Mouse (Mus musculus): ENCODE results near the gene Pmm1. TPM values are rescaled to one million over a fixed set of nuclear protein-coding genes. Genes with fewer than 3 reads are reported as not detected.

Gene Pmm1
- polyA plus RNA-seq, 1 experiment from 2014 or later = 19.6 TPM

DNA sequence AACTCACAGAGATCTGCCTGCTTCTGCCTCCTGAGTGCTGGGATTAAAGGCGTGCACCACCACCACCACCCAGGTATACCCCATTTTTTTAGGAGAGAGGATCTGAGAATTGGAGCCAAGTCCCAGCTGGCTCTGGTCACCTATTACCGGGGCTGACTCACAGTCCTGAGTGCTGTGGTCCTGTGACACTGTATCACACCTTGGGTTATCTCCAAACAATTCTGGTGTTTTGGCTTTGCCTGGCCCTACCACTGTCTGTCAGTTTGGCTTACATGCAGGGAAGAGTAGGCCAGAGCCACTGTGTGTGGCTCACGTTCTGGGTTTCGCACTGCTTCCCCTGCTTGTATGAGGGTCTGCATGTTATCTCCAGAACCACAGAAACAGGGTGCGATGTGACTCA, 20.5 kb downstream of the Pmm1 start:
- peaks cover 6% of the 10 kb centered on the region; the same call in 1 of the 2 replicates for H3K27me3 ChIP-seq (replicated peaks)
- no peak overlapping the region for H3K4me2 ChIP-seq
- ATAC-seq (ENCODE audit: insufficient number of reproducible peaks, low FRiP score) = no peak
- H3K27ac ChIP-seq (ENCODE audit: poor library complexity, severe bottlenecking) = no peak overlapping the region
- no peaks in the 10 kb centered on the region for H3K36me3 ChIP-seq
- no peak overlapping the region for H3K9ac ChIP-seq
- no peak overlapping the region for H3K4me3 ChIP-seq
- peaks cover 34% of the 10 kb centered on the region for H3K4me1 ChIP-seq (replicated peaks)
- no peaks in the 10 kb centered on the region for H3K9me3 ChIP-seq (replicated peaks)
- 81% methylated on average over 5 of the region's 5 CpGs for WGBS

DNA sequence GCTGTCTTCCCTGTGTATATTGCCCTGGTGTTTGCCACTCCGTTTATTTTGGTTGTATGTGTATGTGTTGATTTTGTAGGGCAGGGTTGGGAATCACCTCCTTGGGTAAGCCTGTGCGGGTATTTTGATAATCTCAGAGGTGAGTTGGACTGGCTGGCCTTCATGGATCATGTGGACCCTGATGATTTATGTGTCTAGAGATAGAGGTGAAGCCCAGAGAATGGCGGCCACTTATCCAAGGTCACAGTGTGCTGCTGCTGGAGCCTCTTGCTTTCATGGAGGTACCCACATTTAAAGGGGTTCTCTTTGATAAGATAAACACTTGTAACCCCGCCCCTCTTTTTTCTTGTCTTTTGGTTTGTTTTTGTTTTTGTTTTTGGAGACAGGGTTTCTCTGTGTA, 21.0 kb downstream of the Pmm1 start:
- Histone ChIP-seq H3K4me2 (no peak overlapping the region), H3K27ac (ENCODE audit: poor library complexity, severe bottlenecking) (no peak overlapping the region), H3K36me3 (no peaks in the 10 kb centered on the region), H3K4me1 (replicated peaks) (peaks cover 34% of the 10 kb centered on the region), H3K27me3 (replicated peaks) (peaks cover 6% of the 10 kb centered on the region; the same call in 1 of the 2 replicates), H3K4me3 (no peak overlapping the region), H3K9me3 (replicated peaks) (no peaks in the 10 kb centered on the region), H3K9ac (no peak overlapping the region)
- no peak for ATAC-seq (ENCODE audit: insufficient number of reproducible peaks, low FRiP score)
- WGBS = 70% methylated on average over 4 of the region's 4 CpGs

DNA sequence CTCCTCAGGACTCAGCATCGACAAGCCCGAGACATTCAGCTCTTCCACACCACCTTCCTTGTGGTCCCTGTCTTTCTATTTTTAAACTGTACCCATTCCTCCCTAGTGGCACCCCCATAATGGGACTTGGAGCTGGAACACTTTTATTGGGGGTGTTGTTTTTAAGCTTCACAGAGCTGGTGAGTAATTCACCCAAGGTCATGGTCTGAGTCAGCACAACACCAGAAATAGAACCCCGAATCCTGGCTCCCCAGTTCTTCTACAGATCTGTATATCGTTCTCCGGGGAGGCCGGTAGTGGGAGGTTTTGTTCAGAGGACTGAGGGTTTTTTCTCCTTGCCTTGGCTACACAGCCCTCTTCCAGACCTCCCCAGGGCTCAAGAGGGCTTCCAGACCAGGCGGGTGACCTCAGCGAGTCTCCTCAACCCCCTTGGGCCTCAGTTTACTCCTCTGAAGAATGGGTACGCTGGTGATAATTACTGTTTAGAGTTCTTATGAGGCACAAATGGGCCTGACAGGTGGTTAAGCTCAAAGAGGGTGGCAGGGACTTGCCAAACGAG, 21.5 kb downstream of the Pmm1 start:
- no peak overlapping the region for H3K9ac ChIP-seq
- WGBS = 88% methylated on average over 10 of the region's 10 CpGs
- H3K27ac ChIP-seq (ENCODE audit: poor library complexity, severe bottlenecking) = no peak overlapping the region
- H3K4me2 ChIP-seq = no peak overlapping the region
- H3K36me3 ChIP-seq = no peaks in the 10 kb centered on the region
- H3K4me1 ChIP-seq (replicated peaks) = peaks cover 34% of the 10 kb centered on the region
- no peaks in the 10 kb centered on the region for H3K9me3 ChIP-seq (replicated peaks)
- no peak overlapping the region for H3K4me3 ChIP-seq
- ATAC-seq (ENCODE audit: insufficient number of reproducible peaks, low FRiP score) = no peak
- H3K27me3 ChIP-seq (replicated peaks) = peaks cover 6% of the 10 kb centered on the region; the same call in 1 of the 2 replicates

DNA sequence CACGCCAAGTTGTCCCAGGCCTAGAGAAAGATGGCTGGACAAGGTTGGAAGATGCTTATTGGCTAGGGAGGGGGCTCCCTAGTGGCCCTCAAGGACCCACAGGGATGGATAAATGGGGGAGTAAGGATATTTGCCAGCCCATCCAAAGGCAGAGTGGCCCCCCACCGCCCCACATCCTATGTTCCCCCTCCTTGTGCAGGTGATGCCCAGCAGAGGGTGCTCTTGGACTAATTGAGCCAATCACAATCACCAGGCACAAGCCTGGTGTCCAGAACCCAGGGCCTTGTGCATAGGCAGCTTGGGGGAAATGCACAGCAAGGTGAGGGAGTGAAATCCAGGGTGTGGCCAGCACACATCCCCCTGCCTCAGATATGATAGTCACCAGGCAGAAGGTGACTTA, 22.5 kb downstream of the Pmm1 start:
- Histone ChIP-seq H3K4me2 (no peak overlapping the region), H3K9ac (no peak overlapping the region), H3K4me3 (no peak overlapping the region), H3K36me3 (no peaks in the 10 kb centered on the region), H3K4me1 (replicated peaks) (peaks cover 30% of the 10 kb centered on the region), H3K9me3 (replicated peaks) (no peaks in the 10 kb centered on the region), H3K27me3 (replicated peaks) (peaks cover 6% of the 10 kb centered on the region; the same call in 1 of the 2 replicates), H3K27ac (ENCODE audit: poor library complexity, severe bottlenecking) (no peak overlapping the region)
- 0 out of 2 replicates have a peak, but pooled peaks have one; percentile 23 for ATAC-seq (ENCODE audit: insufficient number of reproducible peaks, low FRiP score)
- WGBS = 30% methylated on average over 2 of the region's 2 CpGs

DNA sequence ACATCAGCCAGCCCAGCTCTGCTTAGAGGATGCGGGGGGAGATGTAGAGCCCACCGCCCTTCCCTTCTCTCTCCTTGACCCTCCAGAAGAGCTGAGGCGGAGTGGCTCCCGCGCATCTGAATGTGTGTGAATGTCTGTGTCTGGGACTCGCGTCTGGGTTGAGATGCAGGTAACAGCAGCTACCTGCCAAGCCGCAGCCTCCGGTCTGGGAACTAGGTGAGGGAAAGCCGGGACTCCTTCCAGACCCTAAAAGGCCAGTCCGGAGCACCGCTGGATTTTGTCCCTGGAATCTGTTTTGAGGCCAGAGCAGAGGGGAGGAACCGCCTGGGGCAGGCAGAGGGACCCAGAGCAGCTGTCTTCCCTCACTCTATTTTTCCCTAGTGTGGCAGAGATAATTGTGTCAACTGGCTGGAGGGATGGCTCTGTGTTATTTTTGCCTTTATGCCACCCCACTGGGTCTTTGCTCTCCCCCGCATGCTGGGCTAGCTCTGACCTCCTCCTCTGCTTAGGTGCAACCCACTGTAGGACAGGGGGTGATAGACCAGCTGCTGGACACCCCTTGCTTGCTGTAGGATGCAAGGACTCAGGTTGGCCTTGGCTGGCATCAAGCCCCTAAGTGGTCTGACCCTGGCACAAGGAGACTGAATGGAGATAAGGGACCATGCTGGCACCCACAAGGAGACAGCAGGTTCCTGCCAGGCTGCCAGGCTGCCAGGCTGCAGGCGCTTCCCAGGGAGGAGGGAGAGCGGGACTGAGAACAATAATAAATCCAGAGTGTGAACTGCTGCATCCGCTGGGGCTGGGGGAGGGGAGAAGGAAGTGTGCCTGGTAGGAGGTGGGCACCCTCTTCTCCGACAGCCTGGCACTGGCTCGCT, 23.4 kb downstream of the Pmm1 start:
- H3K4me1 ChIP-seq (replicated peaks) = peaks cover 28% of the 10 kb centered on the region
- H3K4me2 ChIP-seq = peak overlapping the region; percentile 73
- peak overlapping the region; percentile 46 for H3K4me3 ChIP-seq
- H3K9me3 ChIP-seq (replicated peaks) = no peaks in the 10 kb centered on the region
- H3K9ac ChIP-seq = peak overlapping the region; percentile 66
- 8% methylated on average over 19 of the region's 19 CpGs for WGBS
- H3K27ac ChIP-seq (ENCODE audit: poor library complexity, severe bottlenecking) = peak overlapping the region; percentile 13; the same call in 1 of the 2 replicates
- H3K36me3 ChIP-seq = no peaks in the 10 kb centered on the region
- peak; percentile 4; the same call in 1 of the 2 replicates for ATAC-seq (ENCODE audit: insufficient number of reproducible peaks, low FRiP score)
- H3K27me3 ChIP-seq (replicated peaks) = peaks cover 6% of the 10 kb centered on the region; the same call in 1 of the 2 replicates

DNA sequence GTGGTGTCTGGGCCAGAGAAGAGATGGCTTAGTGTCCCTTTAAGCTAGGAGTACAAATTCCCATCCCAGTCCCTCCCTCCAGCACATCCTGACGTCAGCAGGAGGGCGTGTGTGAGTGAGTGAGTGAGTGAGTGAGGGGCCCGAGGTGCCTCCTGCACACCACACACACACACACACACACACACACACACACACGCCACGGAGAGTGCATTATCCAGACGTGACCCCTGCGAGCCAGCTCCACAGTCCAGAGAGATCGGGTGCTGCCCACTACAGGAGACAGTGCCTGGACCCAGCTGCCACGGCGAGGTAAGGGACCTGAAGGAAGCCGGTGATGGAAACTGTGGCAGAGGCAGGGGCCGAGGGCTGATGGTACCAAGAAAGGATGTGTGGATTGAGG, 24.1 kb downstream of the Pmm1 start, which contains the start of gene Csdc2:
Csdc2 (plus strand) TSS at position 81 of the 400 bp plus-strand sequence.
- Histone ChIP-seq H3K4me2 (peak within 1 kb of the TSS; percentile 73), H3K27me3 (replicated peaks) (peaks cover 6% of the 10 kb centered on the region; the same call in 1 of the 2 replicates), H3K4me1 (replicated peaks) (peaks cover 28% of the 10 kb centered on the region), H3K9ac (peak within 1 kb of the TSS; percentile 66), H3K4me3 (peak within 1 kb of the TSS; percentile 46), H3K36me3 (no peaks in the 10 kb centered on the region), H3K9me3 (replicated peaks) (no peaks in the 10 kb centered on the region), H3K27ac (ENCODE audit: poor library complexity, severe bottlenecking) (peak within 1 kb of the TSS; percentile 13)
- peak; percentile 30; the same call in 1 of the 2 replicates for ATAC-seq (ENCODE audit: insufficient number of reproducible peaks, low FRiP score)
- under 1% methylated on average over 12 of the region's 12 CpGs for WGBS

DNA sequence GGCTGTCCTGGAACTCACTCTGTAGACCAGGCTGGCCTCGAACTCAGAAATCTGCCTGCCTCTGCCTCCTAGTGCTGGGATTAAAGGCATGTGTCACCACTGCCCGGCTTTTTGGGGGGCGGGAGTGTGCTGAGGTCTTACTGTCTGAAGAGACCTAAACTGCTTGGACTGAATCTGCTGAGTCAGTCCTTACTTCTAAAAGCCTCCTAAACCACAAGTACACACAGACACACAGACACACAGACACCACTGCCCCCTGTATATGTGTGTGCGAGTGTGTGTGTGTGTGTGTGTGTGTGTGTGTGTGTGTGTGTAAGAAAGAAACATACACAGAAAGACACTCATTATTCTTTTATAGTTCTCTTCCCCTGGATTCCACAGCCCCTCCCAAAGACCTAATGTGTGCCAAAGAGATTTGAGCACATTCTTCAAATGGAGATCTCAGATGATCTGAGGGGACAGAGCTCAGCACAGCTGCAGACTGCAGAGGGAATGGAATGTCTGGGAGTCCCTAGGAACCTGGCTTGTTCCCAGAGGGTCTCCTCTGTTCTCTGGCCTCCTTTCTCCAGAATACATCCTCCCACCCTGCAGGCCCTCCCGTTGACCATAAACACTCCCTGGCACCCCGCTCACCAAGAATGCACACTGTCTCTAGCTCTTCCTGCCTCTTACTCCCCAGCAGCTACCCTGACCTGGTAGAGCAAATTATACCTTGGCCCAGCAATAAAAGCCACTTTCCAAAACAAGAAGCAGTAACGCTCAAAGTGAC, 24.7 kb downstream of the Pmm1 start:
- peaks cover 28% of the 10 kb centered on the region for H3K4me1 ChIP-seq (replicated peaks)
- no peaks in the 10 kb centered on the region for H3K9me3 ChIP-seq (replicated peaks)
- peak overlapping the region; percentile 46 for H3K4me3 ChIP-seq
- no peaks in the 10 kb centered on the region for H3K36me3 ChIP-seq
- no peak for ATAC-seq (ENCODE audit: insufficient number of reproducible peaks, low FRiP score)
- H3K27ac ChIP-seq (ENCODE audit: poor library complexity, severe bottlenecking) = peak overlapping the region; percentile 13; the same call in 1 of the 2 replicates
- WGBS = 53% methylated on average over 7 of the region's 7 CpGs
- H3K4me2 ChIP-seq = peak overlapping the region; percentile 73
- H3K9ac ChIP-seq = peak overlapping the region; percentile 66; the same call in 1 of the 2 replicates
- peaks cover 6% of the 10 kb centered on the region; the same call in 1 of the 2 replicates for H3K27me3 ChIP-seq (replicated peaks)

DNA sequence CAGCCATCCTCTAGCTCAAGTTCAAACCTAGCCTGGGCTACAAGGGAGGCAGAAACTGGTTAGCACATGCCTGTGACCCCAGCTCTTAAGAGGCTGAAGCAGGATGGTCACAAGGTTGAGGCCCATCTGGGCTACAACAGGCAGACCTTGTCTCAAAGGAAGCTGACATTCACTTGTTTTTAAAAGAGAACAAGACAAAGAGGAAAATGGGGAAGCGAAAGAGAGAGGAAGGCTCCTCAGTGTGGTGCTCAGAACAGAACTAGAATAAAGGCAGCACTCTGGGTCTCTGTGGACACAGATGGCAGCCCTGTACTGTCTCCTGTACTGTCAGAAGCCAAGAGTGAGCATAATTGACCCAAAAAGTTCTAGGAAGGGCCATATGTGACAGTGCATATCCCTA, 26.7 kb downstream of the Pmm1 start:
- peaks cover 28% of the 10 kb centered on the region for H3K4me1 ChIP-seq (replicated peaks)
- no peak overlapping the region for H3K27ac ChIP-seq (ENCODE audit: poor library complexity, severe bottlenecking)
- H3K9me3 ChIP-seq (replicated peaks) = no peaks in the 10 kb centered on the region
- H3K27me3 ChIP-seq (replicated peaks) = peaks cover 6% of the 10 kb centered on the region; the same call in 1 of the 2 replicates
- H3K4me2 ChIP-seq = no peak overlapping the region
- ATAC-seq (ENCODE audit: insufficient number of reproducible peaks, low FRiP score) = no peak
- no peak overlapping the region for H3K9ac ChIP-seq
- 86% methylated on average over 1 of the region's 1 CpGs for WGBS
- no peak overlapping the region for H3K4me3 ChIP-seq
- no peaks in the 10 kb centered on the region for H3K36me3 ChIP-seq

DNA sequence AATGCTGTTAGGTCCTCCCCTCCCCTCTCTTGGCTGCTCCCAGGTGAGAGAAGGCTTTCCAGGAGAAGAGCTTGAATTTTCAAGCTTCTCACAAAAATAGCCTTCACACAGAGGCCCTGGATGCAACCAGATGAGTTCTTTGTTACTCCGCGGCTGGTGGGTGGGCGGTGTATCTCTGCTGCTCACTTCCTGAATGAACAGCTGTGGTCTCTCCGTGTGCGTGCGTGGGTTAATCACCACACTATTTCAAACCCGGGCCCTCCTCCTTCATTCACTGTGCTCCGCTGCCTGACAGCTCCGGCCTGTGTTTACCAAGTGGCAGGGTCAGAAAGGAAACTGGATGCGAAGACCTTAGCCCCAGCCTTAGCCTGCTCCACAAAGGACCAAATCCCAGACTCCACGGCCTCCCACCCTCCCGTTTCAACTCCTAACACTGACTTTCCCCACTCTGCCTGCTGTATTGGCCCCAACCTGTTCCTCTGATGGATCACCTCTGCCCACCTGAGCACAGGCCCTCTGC, 27.7 kb downstream of the Pmm1 start:
- H3K27me3 ChIP-seq (replicated peaks) = peaks cover 6% of the 10 kb centered on the region; the same call in 1 of the 2 replicates
- H3K36me3 ChIP-seq = no peaks in the 10 kb centered on the region
- no peak overlapping the region for H3K9ac ChIP-seq
- no peak overlapping the region for H3K4me3 ChIP-seq
- H3K27ac ChIP-seq (ENCODE audit: poor library complexity, severe bottlenecking) = no peak overlapping the region
- WGBS = 42% methylated on average over 12 of the region's 12 CpGs
- no peak overlapping the region for H3K4me2 ChIP-seq
- peaks cover 21% of the 10 kb centered on the region for H3K4me1 ChIP-seq (replicated peaks)
- no peak for ATAC-seq (ENCODE audit: insufficient number of reproducible peaks, low FRiP score)
- no peaks in the 10 kb centered on the region for H3K9me3 ChIP-seq (replicated peaks)

DNA sequence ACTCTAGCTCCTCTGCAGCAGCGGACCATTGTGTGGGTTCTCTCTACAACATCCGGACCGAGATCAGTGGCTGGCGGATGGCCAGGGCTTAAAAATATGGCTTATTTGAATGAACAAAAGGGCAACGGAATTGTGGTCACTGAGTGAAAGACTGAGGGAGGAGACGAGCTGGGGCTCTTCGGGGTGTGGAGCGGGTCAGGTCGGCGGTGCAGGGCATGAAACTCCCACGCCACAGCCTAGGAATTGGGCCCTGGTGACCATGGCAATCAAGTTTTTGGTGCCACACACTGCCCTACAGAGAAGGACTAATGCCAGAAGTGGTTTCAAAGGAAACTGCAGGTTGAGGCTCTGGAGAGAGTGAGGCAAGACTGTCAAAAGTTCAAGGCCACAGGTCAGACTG, 32.5 kb downstream of the Pmm1 start:
- Histone ChIP-seq H3K36me3 (no peaks in the 10 kb centered on the region), H3K4me1 (replicated peaks) (peaks cover 15% of the 10 kb centered on the region), H3K4me2 (no peak overlapping the region), H3K27me3 (replicated peaks) (no peaks in the 10 kb centered on the region), H3K9me3 (replicated peaks) (no peaks in the 10 kb centered on the region), H3K9ac (no peak overlapping the region), H3K4me3 (no peak overlapping the region), H3K27ac (ENCODE audit: poor library complexity, severe bottlenecking) (no peak overlapping the region)
- WGBS = 68% methylated on average over 11 of the region's 11 CpGs
- no peak for ATAC-seq (ENCODE audit: insufficient number of reproducible peaks, low FRiP score)
